Mouse (Mus musculus): ENCODE measurements at regions not wholly inside any gene's neighbourhood (a gene's known extent, or its start where the extent isn't known, plus 50 kb on each side); places are given as distances from the start of the nearest gene placed in this dataset.

DNA sequence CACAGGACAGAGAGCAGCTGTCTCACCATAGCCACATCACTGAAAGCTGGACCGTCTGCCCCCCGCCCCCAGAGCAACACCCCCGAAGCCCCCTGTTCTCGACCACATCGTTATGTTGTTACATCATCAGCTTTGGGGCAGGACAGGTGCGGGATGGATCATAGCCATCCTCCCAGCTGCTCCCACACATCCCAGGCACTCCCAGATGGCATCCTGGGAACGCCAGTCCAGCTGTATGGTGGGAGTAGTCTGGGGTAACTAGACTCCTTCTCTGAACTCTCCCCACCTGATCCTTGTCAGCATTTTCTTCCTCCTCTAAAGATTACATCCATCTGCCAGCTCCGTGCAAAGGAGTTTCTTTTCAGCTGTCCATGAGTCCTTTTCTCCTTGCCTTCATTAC is 59.0 kb upstream of the Btrc start:
- Histone ChIP-seq H3K27ac (ENCODE audit: low read length) (no peak overlapping the region), H3K9ac (ENCODE audit: low read depth, low read length) (no peak overlapping the region), H3K9me3 (replicated peaks; ENCODE audit: control insufficient read depth, low read length) (no peaks in the 10 kb centered on the region), H3K4me3 (ENCODE audit: low read depth, low read length) (no peak overlapping the region), H3K36me3 (ENCODE audit: control insufficient read depth, insufficient read depth) (no peaks in the 10 kb centered on the region), H3K4me1 (ENCODE audit: control insufficient read depth, low read depth, low read length) (no peaks in the 10 kb centered on the region; the same call in 1 of the 2 replicates), H3K27me3 (ENCODE audit: control insufficient read depth, insufficient read depth, low read depth, low read length) (peaks cover 63% of the 10 kb centered on the region), H3K4me2 (ENCODE audit: low read depth, low read length) (no peak overlapping the region)
- ATAC-seq (ENCODE audit: low read depth), result no peak
- WGBS (ENCODE audit: insufficient replicate concordance), result 15% methylated on average over 8 of the region's 8 CpGs

DNA sequence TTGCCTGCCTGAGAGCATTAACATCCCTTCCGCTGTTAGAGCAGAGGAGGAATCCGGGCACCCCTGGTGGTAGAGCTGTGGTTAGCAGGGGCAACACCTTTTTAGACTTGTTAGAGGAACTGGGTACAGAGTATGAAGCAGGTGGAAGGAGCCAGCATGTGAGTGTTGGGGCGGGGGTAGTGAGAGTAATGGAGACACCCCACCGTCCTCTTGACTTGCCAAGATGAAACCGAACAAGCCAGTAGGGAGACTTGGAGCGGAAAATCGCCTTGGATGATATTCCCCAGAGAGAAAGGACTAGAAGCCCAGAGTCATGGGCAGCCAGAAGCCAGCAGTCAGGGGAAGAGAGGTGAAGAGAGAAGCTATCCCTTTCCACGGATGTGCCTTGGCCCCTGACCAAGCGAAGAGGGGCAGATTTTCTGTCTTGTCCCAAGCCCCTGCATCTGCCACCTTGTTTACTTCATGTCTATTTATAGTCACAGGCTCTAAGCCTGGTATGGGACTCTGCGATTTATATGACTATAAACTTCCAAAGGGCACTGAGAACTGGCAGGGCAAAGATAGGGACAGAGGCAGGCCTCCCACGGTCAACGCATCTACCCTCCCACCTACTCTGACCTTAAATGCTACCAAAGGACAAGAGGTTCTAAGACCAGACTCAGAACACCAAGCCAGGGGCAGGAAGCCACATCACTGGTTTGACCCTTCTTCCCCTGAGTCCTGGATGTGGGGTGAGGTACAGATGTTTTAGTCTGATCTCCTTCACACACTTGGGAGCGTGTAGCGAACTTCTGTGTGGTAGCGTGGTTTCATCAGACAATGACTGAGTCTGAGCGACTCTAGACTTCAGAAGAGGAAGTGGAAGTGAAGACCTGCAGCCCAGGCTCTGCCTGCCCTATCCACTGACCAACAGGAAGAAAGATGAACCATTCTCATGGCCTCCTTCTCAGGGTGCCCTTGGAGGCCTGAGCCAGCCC is 55.9 kb upstream of the Btrc start:
- H3K9ac ChIP-seq (ENCODE audit: low read depth, low read length), result no peak overlapping the region
- H3K4me2 ChIP-seq (ENCODE audit: low read depth, low read length), result no peak overlapping the region
- H3K27ac ChIP-seq (ENCODE audit: low read length), result no peak overlapping the region
- H3K4me3 ChIP-seq (ENCODE audit: low read depth, low read length), result no peak overlapping the region
- no peaks in the 10 kb centered on the region for H3K9me3 ChIP-seq (replicated peaks; ENCODE audit: control insufficient read depth, low read length)
- ATAC-seq (ENCODE audit: low read depth), result no peak
- H3K27me3 ChIP-seq (ENCODE audit: control insufficient read depth, insufficient read depth, low read depth, low read length), result peaks cover 34% of the 10 kb centered on the region
- 25% methylated on average over 16 of the region's 16 CpGs for WGBS (ENCODE audit: insufficient replicate concordance)
- no peaks in the 10 kb centered on the region; the same call in 1 of the 2 replicates for H3K4me1 ChIP-seq (ENCODE audit: control insufficient read depth, low read depth, low read length)
- no peaks in the 10 kb centered on the region for H3K36me3 ChIP-seq (ENCODE audit: control insufficient read depth, insufficient read depth)

DNA sequence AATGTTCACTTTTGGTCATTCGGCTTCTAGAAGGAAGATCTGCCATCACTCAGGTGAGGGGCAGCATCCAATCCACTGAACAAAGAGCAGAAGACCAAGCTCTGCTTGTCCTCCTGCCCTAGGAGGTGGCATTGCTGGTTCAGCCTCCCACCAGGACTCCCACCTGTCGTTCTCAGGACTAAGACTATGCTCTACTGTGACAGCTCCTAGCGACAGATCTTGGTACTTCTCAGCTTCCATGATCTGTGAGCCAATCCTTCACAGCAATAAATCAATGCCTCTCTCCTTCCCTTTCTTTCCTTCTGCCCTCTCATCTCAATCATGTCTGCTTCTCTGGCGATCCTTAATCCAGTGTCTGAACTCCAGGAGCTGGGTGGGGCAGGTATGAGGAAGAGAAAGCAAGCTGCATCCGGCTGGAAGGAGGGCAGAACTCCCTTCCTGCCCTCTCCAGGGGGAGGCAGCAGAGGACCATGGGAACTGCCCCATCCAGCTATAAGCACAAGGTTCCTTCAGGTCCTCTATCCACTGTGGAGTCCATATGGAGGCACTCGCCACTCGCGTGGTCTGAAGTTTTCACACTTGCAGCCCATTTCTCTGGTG is 54.8 kb upstream of the Btrc start:
- peaks cover 22% of the 10 kb centered on the region for H3K27me3 ChIP-seq (ENCODE audit: control insufficient read depth, insufficient read depth, low read depth, low read length)
- no peak for ATAC-seq (ENCODE audit: low read depth)
- H3K4me1 ChIP-seq (ENCODE audit: control insufficient read depth, low read depth, low read length), result no peaks in the 10 kb centered on the region; the same call in 1 of the 2 replicates
- H3K9ac ChIP-seq (ENCODE audit: low read depth, low read length), result no peak overlapping the region
- H3K27ac ChIP-seq (ENCODE audit: low read length), result no peak overlapping the region
- WGBS (ENCODE audit: insufficient replicate concordance), result 49% methylated on average over 8 of the region's 8 CpGs
- no peak overlapping the region for H3K4me3 ChIP-seq (ENCODE audit: low read depth, low read length)
- no peak overlapping the region for H3K4me2 ChIP-seq (ENCODE audit: low read depth, low read length)
- H3K9me3 ChIP-seq (replicated peaks; ENCODE audit: control insufficient read depth, low read length), result no peaks in the 10 kb centered on the region
- H3K36me3 ChIP-seq (ENCODE audit: control insufficient read depth, insufficient read depth), result no peaks in the 10 kb centered on the region

DNA sequence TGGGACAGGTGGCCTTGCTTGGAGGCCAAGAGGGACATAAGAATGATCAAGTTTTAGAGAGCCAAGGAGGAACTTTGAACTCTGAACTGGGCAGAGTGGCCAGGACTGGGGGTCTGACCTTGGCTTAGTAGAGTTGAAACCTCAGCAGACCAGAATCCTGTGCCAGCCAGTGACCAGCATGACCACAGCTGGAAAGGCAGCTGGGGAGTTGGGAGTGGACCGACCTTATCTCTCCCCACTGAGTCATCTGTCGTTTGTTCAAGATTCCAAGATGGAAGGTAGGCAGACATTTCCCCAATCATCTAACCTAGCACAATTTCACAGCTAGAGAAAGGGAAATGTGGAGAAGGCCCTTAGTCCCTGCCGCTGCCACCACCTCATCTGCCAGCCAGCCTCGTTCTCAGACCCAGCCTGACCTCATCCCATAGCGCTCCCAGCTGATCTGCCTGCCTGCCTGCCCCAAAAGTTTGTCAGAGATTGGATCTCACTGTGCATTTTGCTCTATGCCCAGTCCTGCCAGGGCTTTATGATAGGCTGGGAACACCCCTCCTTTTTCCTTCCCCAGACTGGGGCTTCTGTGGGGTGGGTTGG is 53.1 kb upstream of the Btrc start:
- no peak for ATAC-seq (ENCODE audit: low read depth)
- no peaks in the 10 kb centered on the region for H3K9me3 ChIP-seq (replicated peaks; ENCODE audit: control insufficient read depth, low read length)
- peak overlapping the region; percentile 49 for H3K4me2 ChIP-seq (ENCODE audit: low read depth, low read length)
- no peaks in the 10 kb centered on the region for H3K36me3 ChIP-seq (ENCODE audit: control insufficient read depth, insufficient read depth)
- no peak overlapping the region; the same call in 1 of the 2 replicates for H3K9ac ChIP-seq (ENCODE audit: low read depth, low read length)
- peak overlapping the region; percentile 33; the same call in 1 of the 2 replicates for H3K4me3 ChIP-seq (ENCODE audit: low read depth, low read length)
- 40% methylated on average over 5 of the region's 5 CpGs for WGBS (ENCODE audit: insufficient replicate concordance)
- no peak overlapping the region for H3K27ac ChIP-seq (ENCODE audit: low read length)
- no peaks in the 10 kb centered on the region; the same call in 1 of the 2 replicates for H3K4me1 ChIP-seq (ENCODE audit: control insufficient read depth, low read depth, low read length)
- peaks cover 8% of the 10 kb centered on the region; the same call in 1 of the 2 replicates for H3K27me3 ChIP-seq (ENCODE audit: control insufficient read depth, insufficient read depth, low read depth, low read length)

DNA sequence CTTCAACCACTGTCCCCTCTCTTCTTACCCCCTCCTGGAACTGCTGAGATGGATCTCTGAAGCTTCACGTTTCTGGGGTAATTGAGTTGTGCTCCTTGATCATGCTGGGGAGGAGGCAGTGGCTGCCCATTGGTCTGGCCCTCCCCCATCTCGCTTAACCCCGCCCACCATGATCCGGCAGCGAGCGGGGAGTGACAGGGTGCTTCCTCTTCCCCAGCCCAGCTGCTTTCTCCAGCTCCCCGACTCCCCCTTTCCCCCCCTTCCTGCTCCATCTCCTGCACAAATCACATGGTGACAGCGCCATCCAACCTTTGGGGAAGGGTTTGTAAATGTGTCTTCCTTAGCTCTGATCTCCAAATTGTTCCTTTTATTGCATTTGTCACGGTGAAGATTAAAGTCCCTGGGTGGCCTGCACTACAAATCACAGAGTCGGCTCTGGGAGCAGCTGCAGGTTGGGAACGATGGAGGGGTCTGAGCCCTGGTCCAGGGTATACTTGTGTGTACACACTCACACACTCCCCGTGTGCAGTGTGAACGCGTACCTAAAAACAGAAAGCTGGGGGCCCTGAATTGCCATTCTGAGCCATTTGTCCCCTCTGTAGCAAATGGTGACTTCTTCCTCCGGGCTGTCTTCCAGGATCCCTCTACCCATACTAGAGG is 52.5 kb upstream of the Btrc start:
- no peaks in the 10 kb centered on the region; the same call in 1 of the 2 replicates for H3K4me1 ChIP-seq (ENCODE audit: control insufficient read depth, low read depth, low read length)
- H3K4me3 ChIP-seq (ENCODE audit: low read depth, low read length), result peak overlapping the region; percentile 33; the same call in 1 of the 2 replicates
- peaks cover 3% of the 10 kb centered on the region; the same call in 1 of the 2 replicates for H3K27me3 ChIP-seq (ENCODE audit: control insufficient read depth, insufficient read depth, low read depth, low read length)
- no peaks in the 10 kb centered on the region for H3K36me3 ChIP-seq (ENCODE audit: control insufficient read depth, insufficient read depth)
- no peak overlapping the region for H3K27ac ChIP-seq (ENCODE audit: low read length)
- peak; percentile 54; the same call in 1 of the 2 replicates for ATAC-seq (ENCODE audit: low read depth)
- peak overlapping the region; percentile 2; the same call in 1 of the 2 replicates for H3K9ac ChIP-seq (ENCODE audit: low read depth, low read length)
- H3K9me3 ChIP-seq (replicated peaks; ENCODE audit: control insufficient read depth, low read length), result no peaks in the 10 kb centered on the region
- peak overlapping the region; percentile 49 for H3K4me2 ChIP-seq (ENCODE audit: low read depth, low read length)
- 13% methylated on average over 15 of the region's 15 CpGs for WGBS (ENCODE audit: insufficient replicate concordance)

DNA sequence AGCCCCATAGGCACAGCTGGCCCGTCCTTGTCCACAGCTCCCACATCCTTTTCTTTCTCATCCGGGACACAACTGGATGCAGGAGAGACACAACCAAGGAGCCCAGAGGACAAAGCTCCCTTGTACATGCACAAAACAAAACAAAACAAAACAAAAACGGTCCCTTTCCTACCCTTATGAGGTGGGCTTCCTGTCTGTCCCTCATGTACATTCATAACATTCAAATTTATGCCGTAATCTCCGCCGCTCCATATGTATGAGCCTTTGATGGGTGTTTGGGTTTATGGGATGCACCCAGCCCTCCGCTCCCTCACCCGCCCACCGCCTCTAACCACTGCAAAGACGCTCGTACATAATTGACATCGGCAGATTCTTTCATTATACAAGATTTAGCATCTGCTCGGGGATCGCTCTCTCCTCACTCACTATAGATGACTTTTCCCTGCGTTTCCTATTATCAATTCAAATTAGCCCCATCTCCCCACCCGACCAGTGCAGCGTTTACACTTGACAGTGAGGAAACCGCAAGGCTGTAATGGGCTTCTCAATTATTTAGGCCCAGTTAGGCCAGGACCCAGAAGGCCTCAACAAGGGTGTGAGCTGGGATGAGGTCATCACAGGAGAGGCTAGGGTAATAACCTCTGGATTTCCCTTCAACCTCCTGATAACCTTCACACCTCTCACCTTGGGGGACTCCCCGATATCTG is 51.5 kb upstream of the Btrc start:
- WGBS (ENCODE audit: insufficient replicate concordance), result 66% methylated on average over 19 of the region's 19 CpGs
- Histone ChIP-seq H3K27me3 (ENCODE audit: control insufficient read depth, insufficient read depth, low read depth, low read length) (no peaks in the 10 kb centered on the region), H3K4me1 (ENCODE audit: control insufficient read depth, low read depth, low read length) (no peaks in the 10 kb centered on the region; the same call in 1 of the 2 replicates), H3K9ac (ENCODE audit: low read depth, low read length) (no peak overlapping the region), H3K9me3 (replicated peaks; ENCODE audit: control insufficient read depth, low read length) (no peaks in the 10 kb centered on the region), H3K4me3 (ENCODE audit: low read depth, low read length) (no peak overlapping the region), H3K27ac (ENCODE audit: low read length) (no peak overlapping the region), H3K4me2 (ENCODE audit: low read depth, low read length) (no peak overlapping the region), H3K36me3 (ENCODE audit: control insufficient read depth, insufficient read depth) (no peaks in the 10 kb centered on the region)
- no peak for ATAC-seq (ENCODE audit: low read depth)

DNA sequence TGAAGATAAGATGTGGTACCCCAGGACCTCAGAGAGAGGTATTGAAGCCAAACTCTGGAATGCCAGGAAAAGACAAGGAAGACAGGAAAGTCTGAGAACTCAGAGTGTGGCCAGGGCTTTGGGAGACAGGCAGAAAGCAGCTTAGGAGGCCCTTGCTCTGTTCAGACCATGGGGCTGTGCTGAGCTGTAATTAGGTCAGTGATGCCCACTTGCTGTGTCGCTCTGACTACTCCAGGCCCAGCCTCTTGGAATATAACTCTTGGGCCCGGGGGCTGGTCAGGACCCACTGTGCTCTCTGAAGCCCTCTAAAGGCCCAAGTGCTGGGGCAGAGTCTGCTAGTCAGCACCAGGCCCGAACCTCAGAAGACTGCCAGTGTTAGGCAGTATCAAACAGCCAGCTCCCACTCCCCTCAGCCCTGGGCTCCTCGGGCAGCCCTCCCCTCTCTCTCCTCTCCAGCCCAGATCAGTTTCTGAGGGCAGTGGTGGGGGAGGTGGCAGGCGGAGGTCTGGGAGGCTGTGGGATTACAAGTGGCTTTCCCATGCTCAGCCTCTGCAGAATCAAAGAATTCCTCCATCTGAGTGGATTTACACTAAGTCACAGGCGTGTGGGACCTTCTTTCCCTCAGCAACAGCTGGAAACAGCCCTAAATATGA is 50.7 kb upstream of the Btrc start:
- Histone ChIP-seq H3K4me2 (ENCODE audit: low read depth, low read length) (no peak overlapping the region), H3K27ac (ENCODE audit: low read length) (no peak overlapping the region), H3K9me3 (replicated peaks; ENCODE audit: control insufficient read depth, low read length) (no peaks in the 10 kb centered on the region), H3K4me3 (ENCODE audit: low read depth, low read length) (no peak overlapping the region), H3K9ac (ENCODE audit: low read depth, low read length) (no peak overlapping the region), H3K27me3 (ENCODE audit: control insufficient read depth, insufficient read depth, low read depth, low read length) (no peaks in the 10 kb centered on the region), H3K36me3 (ENCODE audit: control insufficient read depth, insufficient read depth) (no peaks in the 10 kb centered on the region), H3K4me1 (ENCODE audit: control insufficient read depth, low read depth, low read length) (no peaks in the 10 kb centered on the region; the same call in 1 of the 2 replicates)
- ATAC-seq (ENCODE audit: low read depth), result no peak
- WGBS (ENCODE audit: insufficient replicate concordance), result 42% methylated on average over 6 of the region's 6 CpGs

All from liver, embryonic 16.5 days (tissue).